Mouse (Mus musculus) midbrain, embryonic 16.5 days (tissue): Measurements from ENCODE around the gene Grin2a. TPM values are rescaled to one million over a fixed set of nuclear protein-coding genes. Genes with fewer than 3 reads are reported as not detected.

Source experiments
- ATAC-seq: fragments of 200-750 bp; cut with Nextera tagmentation; 2 replicates; pipeline ENCODE4 v1.8.0; 2017; ENCODE audit warnings: moderate TSS enrichment
- H3K27ac ChIP-seq: fragments of 300-500 bp; sonication (generic); 2 replicates; pipeline ENCODE4 v1.5.1; 2014; ENCODE audit warnings: mild to moderate bottlenecking, low read length, mixed read lengths
- H3K27me3 ChIP-seq: fragments of 300-500 bp; sonication (generic); 2 replicates; pipeline ENCODE4 v1.6.1; 2014; ENCODE audit warnings: low read depth, low read length, mixed read lengths; ENCODE audit not compliant: control insufficient read depth, insufficient read depth
- H3K36me3 ChIP-seq: fragments of 300-500 bp; sonication (generic); 2 replicates; pipeline ENCODE4 v1.6.1; 2014; ENCODE audit warnings: mild to moderate bottlenecking, low read length, moderate library complexity, mixed read lengths; ENCODE audit not compliant: control insufficient read depth, insufficient read depth
- H3K4me1 ChIP-seq: fragments of 300-500 bp; sonication (generic); 2 replicates; pipeline ENCODE4 v1.6.1; 2014; ENCODE audit warnings: mild to moderate bottlenecking, low read length, mixed read lengths; ENCODE audit not compliant: control insufficient read depth, insufficient read depth
- H3K4me2 ChIP-seq: fragments of 300-500 bp; sonication (generic); 2 replicates; pipeline ENCODE4 v1.6.1; 2014; ENCODE audit warnings: mild to moderate bottlenecking, low read length, mixed read lengths
- H3K4me3 ChIP-seq: fragments of 300-500 bp; sonication (generic); 2 replicates; pipeline ENCODE4 v1.5.1; 2014; ENCODE audit warnings: low read depth, mild to moderate bottlenecking, low read length, moderate library complexity, mixed read lengths
- H3K9ac ChIP-seq: fragments of 300-500 bp; sonication (generic); 2 replicates; pipeline ENCODE4 v1.6.1; 2014; ENCODE audit warnings: low read depth, low read length, mixed read lengths
- H3K9me3 ChIP-seq: fragments of 300-500 bp; sonication (generic); replicated peaks from 2 replicates; pipeline ENCODE4 v1.6.1; 2014; ENCODE audit warnings: mild to moderate bottlenecking, low read length, mixed read lengths; ENCODE audit not compliant: control insufficient read depth, poor library complexity, severe bottlenecking
- WGBS: fragments of 180-500 bp; shearing (Covaris S2); extraction: QIAGEN DNeasy Blood & Tissue Kit; methylation state at CpG from one replicate; pipeline ENCODE4 v1.1.7; 2014; 5-methylcytosine and 5-hydroxymethylcytosine counted together
- polyA plus RNA-seq: library from polyadenylated mRNA; unstranded; fragments of >200 nt; fragmentation: Nextera tagmentation; extraction: Ambion mirVana; gene quantifications from 2 replicates; pipeline ENCODE4 v1.2.1, GENCODE M21; 2015

Gene Grin2a
- 6.2 and 7.6 TPM in 2 replicates for polyA plus RNA-seq

GRCm38 (mm10) chr16:9994951-9995813, at the start of gene Grin2a:
Gene Grin2a (minus strand): TSS chr16:9995560.
- H3K27ac ChIP-seq = peak within 1 kb of the TSS; percentile 79
- no peaks in the 10 kb centered on the region for H3K36me3 ChIP-seq
- no peaks in the 10 kb centered on the region for H3K9me3 ChIP-seq
- ATAC-seq = peak; percentile 46
- under 1% methylated on average over 64 of the region's 69 CpGs for whole genome bisulfite sequencing
- peak within 1 kb of the TSS; percentile 70 for H3K4me3 ChIP-seq
- H3K4me2 ChIP-seq = peak within 1 kb of the TSS; percentile 97
- peak within 1 kb of the TSS; percentile 83 for H3K9ac ChIP-seq
- peaks cover 14% of the 10 kb centered on the region for H3K27me3 ChIP-seq
- H3K4me1 ChIP-seq = peaks cover 17% of the 10 kb centered on the region

DNA sequence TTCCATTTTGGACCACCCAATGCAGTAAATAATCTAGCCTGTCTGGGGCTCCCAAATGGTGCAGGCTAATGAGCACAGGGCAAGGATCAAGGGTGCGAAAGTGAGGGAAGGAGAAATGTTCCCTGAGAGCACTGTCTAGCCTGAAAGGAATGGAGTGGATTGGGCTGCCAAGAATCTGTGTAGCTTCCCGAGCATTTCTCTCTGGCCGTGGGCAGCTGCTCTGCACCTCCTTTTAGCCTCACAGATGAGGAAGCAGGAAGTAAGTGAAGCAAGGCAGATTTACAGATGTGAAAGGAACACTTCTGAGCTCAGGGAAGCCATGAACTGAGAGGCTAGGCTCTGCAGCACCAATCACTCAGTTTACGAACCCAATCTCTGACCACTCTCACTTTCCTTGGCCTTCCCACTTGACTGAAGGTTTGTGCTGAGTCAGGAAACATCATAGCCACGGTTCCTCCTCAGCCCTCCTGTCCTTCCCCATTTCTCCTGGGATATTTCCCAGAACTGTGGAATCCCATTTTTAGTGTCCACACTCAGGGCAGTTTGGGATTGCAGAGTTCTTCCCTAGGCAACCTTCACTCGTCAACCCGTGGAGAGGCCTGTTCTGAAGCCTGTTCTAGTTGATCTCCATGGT, 40.3 kb upstream of the Grin2a start:
- no peak overlapping the region for H3K9ac ChIP-seq
- 84% methylated on average over 7 of the region's 7 CpGs for WGBS
- H3K27ac ChIP-seq = no peak overlapping the region
- H3K4me2 ChIP-seq = no peak overlapping the region
- no peaks in the 10 kb centered on the region for H3K27me3 ChIP-seq
- no peaks in the 10 kb centered on the region for H3K4me1 ChIP-seq
- H3K4me3 ChIP-seq = no peak overlapping the region
- ATAC-seq = no peak
- no peaks in the 10 kb centered on the region for H3K9me3 ChIP-seq
- H3K36me3 ChIP-seq = no peaks in the 10 kb centered on the region

- H3K4me2 ChIP-seq = no peak overlapping the region
- H3K36me3 ChIP-seq = no peaks in the 10 kb centered on the region
- H3K4me3 ChIP-seq = no peak overlapping the region
- no peaks in the 10 kb centered on the region for H3K9me3 ChIP-seq
- ATAC-seq = no peak
- 80% methylated on average over 4 of the region's 4 CpGs for WGBS
- no peak overlapping the region for H3K27ac ChIP-seq
- no peak overlapping the region for H3K9ac ChIP-seq
- no peaks in the 10 kb centered on the region for H3K27me3 ChIP-seq
- H3K4me1 ChIP-seq = no peaks in the 10 kb centered on the region
Observed at GRCm38 (mm10) chr16:10033416-10033979, 38.1 kb upstream of the Grin2a start.

DNA sequence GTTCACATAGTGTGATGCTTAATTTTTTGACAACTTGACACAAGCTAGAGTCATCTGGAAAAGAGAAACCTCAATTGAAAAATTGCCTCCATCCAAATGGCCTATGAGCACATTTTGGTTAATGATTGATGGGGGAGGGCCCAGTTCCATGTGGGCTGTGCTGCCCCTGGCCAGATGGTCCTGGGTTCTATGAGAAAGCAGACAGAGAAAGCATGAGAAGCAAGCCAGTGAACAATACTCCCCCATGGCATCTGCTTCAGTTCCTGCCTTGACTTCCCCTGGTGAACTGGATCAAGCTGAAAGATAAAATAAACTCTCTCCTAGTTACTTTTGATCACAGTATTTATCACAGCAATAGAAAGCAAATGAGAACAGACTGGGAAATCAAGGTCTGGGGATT, 36.5 kb upstream of the Grin2a start:
- Histone ChIP-seq H3K9me3 (no peaks in the 10 kb centered on the region), H3K4me3 (no peak overlapping the region), H3K4me1 (no peaks in the 10 kb centered on the region), H3K27ac (no peak overlapping the region), H3K36me3 (no peaks in the 10 kb centered on the region), H3K27me3 (no peaks in the 10 kb centered on the region), H3K9ac (no peak overlapping the region), H3K4me2 (no peak overlapping the region)
- no peak for ATAC-seq

DNA sequence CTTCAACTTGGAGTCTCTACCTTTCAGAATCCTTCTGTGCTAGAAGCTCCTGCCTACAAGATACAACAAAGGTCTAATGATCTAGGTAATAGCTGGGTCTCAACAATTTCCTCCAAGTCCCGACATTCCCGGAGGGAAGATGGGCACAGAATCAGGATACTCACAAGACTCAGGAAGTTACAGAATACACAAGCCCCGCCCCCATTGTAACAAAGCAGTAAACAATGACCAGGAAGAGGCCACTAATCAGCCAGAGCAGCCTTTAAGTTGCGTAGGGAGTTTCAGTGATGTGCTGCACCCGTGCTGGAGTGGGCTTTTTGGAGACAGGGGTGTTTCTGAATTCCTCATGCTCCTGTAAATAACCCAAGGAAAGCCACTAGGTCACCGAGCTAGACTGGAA, 31.4 kb upstream of the Grin2a start:
- Histone ChIP-seq H3K36me3 (no peaks in the 10 kb centered on the region), H3K4me1 (no peaks in the 10 kb centered on the region), H3K9me3 (no peaks in the 10 kb centered on the region), H3K4me3 (no peak overlapping the region), H3K27ac (no peak overlapping the region), H3K4me2 (no peak overlapping the region), H3K27me3 (no peaks in the 10 kb centered on the region), H3K9ac (no peak overlapping the region)
- no peak for ATAC-seq
- WGBS = 80% methylated on average over 6 of the region's 6 CpGs

DNA sequence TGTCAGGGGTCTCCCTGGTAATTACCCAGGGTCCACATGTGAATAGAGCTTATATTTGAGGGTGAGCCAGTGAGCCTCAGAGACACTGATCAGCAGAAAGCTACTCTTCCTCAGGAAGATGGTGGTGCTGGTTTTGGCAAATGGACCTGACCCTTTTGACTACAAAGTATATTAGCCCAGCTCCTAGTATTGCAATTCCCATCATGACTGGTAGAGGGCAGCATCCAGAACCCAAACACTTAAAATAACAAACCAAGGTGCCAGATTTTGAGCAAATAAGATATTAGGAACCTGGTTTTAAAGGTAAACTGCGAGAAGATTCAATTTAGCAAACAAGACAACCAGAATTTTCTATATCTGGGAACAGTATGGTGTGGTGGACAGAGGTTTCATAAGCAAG, 14.4 kb upstream of the Grin2a start:
- 64% methylated on average over 1 of the region's 1 CpGs for WGBS
- Histone ChIP-seq H3K4me2 (no peak overlapping the region), H3K9ac (no peak overlapping the region), H3K27me3 (no peaks in the 10 kb centered on the region), H3K4me3 (no peak overlapping the region), H3K9me3 (peaks cover 5% of the 10 kb centered on the region), H3K4me1 (no peaks in the 10 kb centered on the region), H3K36me3 (no peaks in the 10 kb centered on the region), H3K27ac (no peak overlapping the region)
- ATAC-seq = no peak

DNA sequence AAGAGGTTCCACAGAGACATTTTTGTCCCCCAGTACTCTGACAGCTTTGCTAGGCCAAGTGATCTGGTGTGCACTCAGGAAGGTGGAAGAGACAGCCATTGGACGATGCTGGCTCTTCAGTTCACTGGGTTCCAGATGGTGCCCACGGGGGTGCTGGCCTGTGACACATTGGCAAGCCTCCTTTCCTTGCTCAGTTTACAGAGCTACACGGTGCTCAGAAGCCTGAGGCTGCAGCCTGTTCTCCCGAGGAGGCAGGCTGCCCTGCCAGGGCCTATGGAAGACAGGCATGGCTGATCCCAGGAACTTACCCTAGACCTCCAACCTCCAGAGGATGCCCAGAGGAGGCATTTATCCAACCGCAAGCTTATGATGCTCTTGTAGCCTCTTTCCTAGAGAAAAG, 10.2 kb upstream of the Grin2a start:
- H3K36me3 ChIP-seq = no peaks in the 10 kb centered on the region
- H3K4me1 ChIP-seq = no peaks in the 10 kb centered on the region
- no peaks in the 10 kb centered on the region for H3K27me3 ChIP-seq
- WGBS = 84% methylated on average over 5 of the region's 5 CpGs
- no peak overlapping the region for H3K9ac ChIP-seq
- no peak for ATAC-seq
- no peak overlapping the region for H3K4me2 ChIP-seq
- H3K4me3 ChIP-seq = no peak overlapping the region
- H3K27ac ChIP-seq = no peak overlapping the region
- H3K9me3 ChIP-seq = no peaks in the 10 kb centered on the region; the same call in 1 of the 2 replicates

DNA sequence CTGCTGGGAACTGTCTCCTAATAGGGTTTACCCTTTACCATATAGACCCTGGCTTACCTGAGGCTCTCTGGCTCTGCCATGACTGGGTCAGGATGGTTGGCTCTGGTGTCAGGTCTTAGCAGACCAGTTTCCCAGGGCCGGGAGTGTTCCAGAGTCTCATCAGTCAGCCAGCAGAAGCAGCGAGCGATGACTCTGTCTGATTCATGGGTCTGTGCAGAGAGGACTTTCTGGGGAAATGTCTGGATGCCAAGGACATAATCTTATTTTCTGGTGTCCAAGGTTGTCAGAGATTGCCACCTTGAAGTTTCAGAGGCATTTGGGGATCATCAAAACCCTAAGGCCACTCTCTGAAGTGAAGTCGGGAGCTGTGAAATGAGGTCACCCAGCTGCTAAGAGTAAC, 8.7 kb upstream of the Grin2a start:
- 95% methylated on average over 4 of the region's 4 CpGs for WGBS
- ATAC-seq = no peak

GRCm38 (mm10) chr16:10003001-10003400, 7.6 kb upstream of the Grin2a start:
- Histone ChIP-seq H3K4me3 (no peak overlapping the region), H3K9ac (no peak overlapping the region), H3K27me3 (no peaks in the 10 kb centered on the region), H3K4me2 (no peak overlapping the region), H3K27ac (no peak overlapping the region), H3K9me3 (no peaks in the 10 kb centered on the region; the same call in 1 of the 2 replicates), H3K36me3 (no peaks in the 10 kb centered on the region), H3K4me1 (no peaks in the 10 kb centered on the region)
- no peak for ATAC-seq
- WGBS = 77% methylated on average over 1 of the region's 1 CpGs

More for the DNA sequence above, 8.7 kb upstream of the Grin2a start:
- Histone ChIP-seq H3K27ac (no peak overlapping the region), H3K9me3 (no peaks in the 10 kb centered on the region; the same call in 1 of the 2 replicates), H3K27me3 (no peaks in the 10 kb centered on the region), H3K4me1 (no peaks in the 10 kb centered on the region), H3K36me3 (no peaks in the 10 kb centered on the region), H3K9ac (no peak overlapping the region), H3K4me2 (no peak overlapping the region), H3K4me3 (no peak overlapping the region)
